Mouse (Mus musculus): ENCODE data around the gene Rexo1. TPM values are rescaled to one million over a fixed set of nuclear protein-coding genes. Genes with fewer than 3 reads are reported as not detected.

Rexo1 gene
- polyA plus RNA-seq, 1 experiment from 2014 or later, result 25.8 TPM

DNA sequence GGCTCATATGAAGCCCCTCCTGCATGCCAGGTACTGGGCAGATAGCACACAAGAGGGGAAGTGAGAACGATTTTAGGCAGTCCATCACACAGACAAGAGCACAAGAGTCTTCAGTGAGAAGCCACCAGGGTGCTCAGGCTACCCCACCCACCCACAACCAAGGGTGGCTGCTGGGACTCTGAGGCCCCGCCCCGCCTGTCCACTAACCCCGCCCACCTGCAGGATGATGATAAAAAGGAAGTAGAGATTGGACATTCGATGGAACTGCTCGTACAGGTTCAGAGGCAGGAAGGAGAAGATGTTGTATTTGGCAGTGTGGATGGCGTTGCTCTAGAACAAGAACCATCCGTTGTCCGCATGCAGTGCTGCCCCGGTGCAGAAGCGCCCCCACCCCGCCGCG lies 26.3 kb downstream of the Rexo1 start:
- Histone ChIP-seq H3K27ac (ENCODE audit: low read depth, low read length) (no peak overlapping the region), H3K4me3 (ENCODE audit: low read length) (no peak overlapping the region), H3K4me2 (ENCODE audit: low read length) (peak overlapping the region; percentile 37), H3K27me3 (replicated peaks; ENCODE audit: control insufficient read depth, insufficient read depth, low read length) (peaks cover 23% of the 10 kb centered on the region), H3K36me3 (ENCODE audit: control insufficient read depth, insufficient read depth, low read length) (no peaks in the 10 kb centered on the region), H3K4me1 (ENCODE audit: control insufficient read depth, insufficient read depth, low read depth, low read length) (peaks cover 2% of the 10 kb centered on the region; the same call in 1 of the 2 replicates), H3K9ac (ENCODE audit: low read depth, low read length) (no peak overlapping the region), H3K9me3 (ENCODE audit: control insufficient read depth, low read length) (no peaks in the 10 kb centered on the region)
- 14% methylated on average over 14 of the region's 14 CpGs for whole genome bisulfite sequencing
- no peak for ATAC-seq

- 19% methylated on average over 7 of the region's 7 CpGs for WGBS
- Histone ChIP-seq H3K9ac (ENCODE audit: low read depth, low read length) (no peak overlapping the region), H3K4me2 (ENCODE audit: low read length) (no peak overlapping the region), H3K27me3 (replicated peaks; ENCODE audit: control insufficient read depth, insufficient read depth, low read length) (peaks cover 21% of the 10 kb centered on the region), H3K36me3 (ENCODE audit: control insufficient read depth, insufficient read depth, low read length) (no peaks in the 10 kb centered on the region), H3K4me1 (ENCODE audit: control insufficient read depth, insufficient read depth, low read depth, low read length) (no peaks in the 10 kb centered on the region), H3K4me3 (ENCODE audit: low read length) (no peak overlapping the region), H3K9me3 (ENCODE audit: control insufficient read depth, low read length) (no peaks in the 10 kb centered on the region), H3K27ac (ENCODE audit: low read depth, low read length) (no peak overlapping the region)
- ATAC-seq, result no peak
Measured at GRCm38 (mm10) chr10:80533704-80534103, 27.7 kb downstream of the Rexo1 start.

DNA sequence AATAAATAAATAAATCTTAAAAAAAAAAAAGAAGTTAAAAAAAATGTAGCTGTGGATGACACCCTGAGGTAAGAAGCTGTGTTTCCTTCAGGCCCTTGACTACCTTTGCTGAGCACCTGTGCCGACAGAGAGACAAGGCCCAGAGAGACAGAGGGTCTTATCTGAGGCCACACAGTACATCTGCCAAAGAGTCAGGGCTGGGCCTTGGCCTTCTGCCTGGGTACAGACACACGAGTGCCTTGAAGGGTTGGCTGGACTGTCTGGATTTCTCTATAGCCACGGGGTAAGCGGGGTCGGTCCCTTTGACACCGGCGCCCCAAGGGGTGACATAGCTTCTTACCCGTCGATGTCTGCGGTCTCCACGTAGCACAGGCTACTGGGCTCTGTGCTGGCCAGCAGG lies 28.6 kb downstream of the Rexo1 start:
- H3K36me3 ChIP-seq (ENCODE audit: control insufficient read depth, insufficient read depth, low read length), result no peaks in the 10 kb centered on the region
- H3K27ac ChIP-seq (ENCODE audit: low read depth, low read length), result no peak overlapping the region
- WGBS, result 82% methylated on average over 11 of the region's 11 CpGs
- H3K27me3 ChIP-seq (replicated peaks; ENCODE audit: control insufficient read depth, insufficient read depth, low read length), result peaks cover 14% of the 10 kb centered on the region
- H3K9ac ChIP-seq (ENCODE audit: low read depth, low read length), result no peak overlapping the region
- H3K9me3 ChIP-seq (ENCODE audit: control insufficient read depth, low read length), result no peaks in the 10 kb centered on the region
- H3K4me3 ChIP-seq (ENCODE audit: low read length), result no peak overlapping the region
- ATAC-seq, result no peak
- no peaks in the 10 kb centered on the region for H3K4me1 ChIP-seq (ENCODE audit: control insufficient read depth, insufficient read depth, low read depth, low read length)
- no peak overlapping the region for H3K4me2 ChIP-seq (ENCODE audit: low read length)

- H3K9me3 ChIP-seq (ENCODE audit: control insufficient read depth, low read length), result no peaks in the 10 kb centered on the region
- H3K4me3 ChIP-seq (ENCODE audit: low read length), result peak overlapping the region; percentile 31
- H3K36me3 ChIP-seq (ENCODE audit: control insufficient read depth, insufficient read depth, low read length), result no peaks in the 10 kb centered on the region
- peak overlapping the region; percentile 46 for H3K4me2 ChIP-seq (ENCODE audit: low read length)
- H3K27ac ChIP-seq (ENCODE audit: low read depth, low read length), result no peak overlapping the region
- peak overlapping the region; percentile 31 for H3K9ac ChIP-seq (ENCODE audit: low read depth, low read length)
- no peaks in the 10 kb centered on the region for H3K4me1 ChIP-seq (ENCODE audit: control insufficient read depth, insufficient read depth, low read depth, low read length)
- H3K27me3 ChIP-seq (replicated peaks; ENCODE audit: control insufficient read depth, insufficient read depth, low read length), result no peaks in the 10 kb centered on the region; the same call in 1 of the 2 replicates
- 18% methylated on average over 9 of the region's 9 CpGs for WGBS
- ATAC-seq, result peak; percentile 89
Measured at GRCm38 (mm10) chr10:80526172-80526571, 35.2 kb downstream of the Rexo1 start.

DNA sequence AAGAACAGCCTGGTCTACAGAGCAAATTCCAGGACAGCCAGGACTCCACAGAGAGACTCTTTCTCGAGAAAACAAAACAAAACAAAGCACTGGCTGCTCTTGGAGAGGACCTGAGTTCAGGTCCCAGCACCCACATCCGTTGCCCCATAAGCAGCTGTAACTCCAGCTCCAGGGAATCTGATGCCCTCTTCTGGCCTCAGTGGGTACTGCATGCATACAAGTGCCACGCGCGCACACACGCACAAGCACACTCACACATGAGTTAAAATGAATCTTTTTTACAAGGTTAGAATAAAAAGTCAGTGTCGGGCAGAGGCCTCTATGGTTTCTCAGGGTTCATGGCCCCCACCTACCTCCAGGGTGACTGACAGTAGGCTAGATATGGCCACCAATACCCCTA lies 38.1 kb downstream of the Rexo1 start:
- ATAC-seq, result no peak
- no peak overlapping the region for H3K27ac ChIP-seq (ENCODE audit: low read depth, low read length)
- H3K27me3 ChIP-seq (replicated peaks; ENCODE audit: control insufficient read depth, insufficient read depth, low read length), result no peaks in the 10 kb centered on the region; the same call in 1 of the 2 replicates
- H3K9me3 ChIP-seq (ENCODE audit: control insufficient read depth, low read length), result no peaks in the 10 kb centered on the region
- no peaks in the 10 kb centered on the region for H3K4me1 ChIP-seq (ENCODE audit: control insufficient read depth, insufficient read depth, low read depth, low read length)
- no peak overlapping the region for H3K9ac ChIP-seq (ENCODE audit: low read depth, low read length)
- no peak overlapping the region for H3K4me3 ChIP-seq (ENCODE audit: low read length)
- WGBS, result 93% methylated on average over 7 of the region's 7 CpGs
- H3K4me2 ChIP-seq (ENCODE audit: low read length), result no peak overlapping the region
- no peaks in the 10 kb centered on the region for H3K36me3 ChIP-seq (ENCODE audit: control insufficient read depth, insufficient read depth, low read length)

- Histone ChIP-seq H3K4me1 (ENCODE audit: control insufficient read depth, insufficient read depth, low read depth, low read length) (0 out of 2 replicates have a peak, but pooled peaks cover 2% of the 10 kb centered on the region), H3K27ac (ENCODE audit: low read depth, low read length) (no peak overlapping the region), H3K27me3 (replicated peaks; ENCODE audit: control insufficient read depth, insufficient read depth, low read length) (0 out of 2 replicates have a peak, but pooled peaks cover 2% of the 10 kb centered on the region), H3K9me3 (ENCODE audit: control insufficient read depth, low read length) (no peaks in the 10 kb centered on the region), H3K4me2 (ENCODE audit: low read length) (no peak overlapping the region), H3K9ac (ENCODE audit: low read depth, low read length) (no peak overlapping the region), H3K4me3 (ENCODE audit: low read length) (no peak overlapping the region), H3K36me3 (ENCODE audit: control insufficient read depth, insufficient read depth, low read length) (no peaks in the 10 kb centered on the region)
- no peak for ATAC-seq
- WGBS, result 73% methylated on average over 2 of the region's 2 CpGs
Measured at GRCm38 (mm10) chr10:80519287-80519686, 42.1 kb downstream of the Rexo1 start.

DNA sequence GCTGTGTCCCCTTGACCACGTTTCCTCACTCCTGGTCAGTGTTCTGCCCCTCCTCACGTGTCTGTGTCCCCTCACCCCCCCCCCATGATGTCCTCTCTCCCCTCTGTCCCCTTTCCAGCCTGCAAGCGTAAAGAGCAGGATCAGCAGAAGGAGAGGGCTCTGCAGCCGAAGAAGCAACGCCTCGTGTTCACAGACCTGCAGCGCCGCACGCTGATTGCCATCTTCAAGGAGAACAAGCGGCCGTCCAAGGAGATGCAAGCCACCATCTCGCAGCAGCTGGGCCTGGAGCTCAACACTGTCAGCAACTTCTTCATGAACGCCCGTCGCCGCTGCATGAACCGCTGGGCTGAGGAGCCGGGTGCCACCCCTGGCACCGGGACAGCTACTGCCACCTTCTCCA lies 47.6 kb downstream of the Rexo1 start:
- Histone ChIP-seq H3K4me2 (ENCODE audit: low read length) (peak overlapping the region; percentile 45), H3K9ac (ENCODE audit: low read depth, low read length) (peak overlapping the region; percentile 55), H3K27ac (ENCODE audit: low read depth, low read length) (no peak overlapping the region), H3K36me3 (ENCODE audit: control insufficient read depth, insufficient read depth, low read length) (no peaks in the 10 kb centered on the region), H3K9me3 (ENCODE audit: control insufficient read depth, low read length) (no peaks in the 10 kb centered on the region), H3K27me3 (replicated peaks; ENCODE audit: control insufficient read depth, insufficient read depth, low read length) (peaks cover 11% of the 10 kb centered on the region), H3K4me3 (ENCODE audit: low read length) (peak overlapping the region; percentile 21), H3K4me1 (ENCODE audit: control insufficient read depth, insufficient read depth, low read depth, low read length) (peaks cover 2% of the 10 kb centered on the region; the same call in 1 of the 2 replicates)
- WGBS, result 9% methylated on average over 19 of the region's 19 CpGs
- ATAC-seq, result no peak; the same call in 1 of the 2 replicates

DNA sequence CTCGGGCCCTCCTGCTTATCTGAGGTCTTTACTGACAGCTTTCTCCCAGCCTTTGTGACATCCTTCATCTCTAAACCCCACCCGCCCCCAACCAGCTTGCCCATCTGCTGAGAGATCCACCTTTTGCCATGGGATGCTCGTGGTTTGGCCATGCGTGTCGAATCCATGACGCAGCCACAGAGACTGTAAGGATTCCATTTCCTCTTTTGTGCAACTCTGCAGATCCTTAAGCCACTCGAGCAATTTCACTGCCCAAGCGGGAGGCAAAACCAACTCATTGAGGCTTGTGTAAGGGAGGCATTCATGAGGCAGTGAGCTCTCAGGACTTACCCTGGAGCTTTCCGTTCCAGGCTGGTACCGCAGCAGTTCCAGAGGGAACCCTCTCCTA lies 51.1 kb downstream of the Rexo1 start:
- Histone ChIP-seq H3K36me3 (ENCODE audit: control insufficient read depth, insufficient read depth, low read length) (no peaks in the 10 kb centered on the region), H3K4me3 (ENCODE audit: low read length) (no peak overlapping the region), H3K4me1 (ENCODE audit: control insufficient read depth, insufficient read depth, low read depth, low read length) (peaks cover 2% of the 10 kb centered on the region; the same call in 1 of the 2 replicates), H3K27me3 (replicated peaks; ENCODE audit: control insufficient read depth, insufficient read depth, low read length) (peaks cover 28% of the 10 kb centered on the region), H3K27ac (ENCODE audit: low read depth, low read length) (no peak overlapping the region), H3K4me2 (ENCODE audit: low read length) (no peak overlapping the region), H3K9me3 (ENCODE audit: control insufficient read depth, low read length) (no peaks in the 10 kb centered on the region), H3K9ac (ENCODE audit: low read depth, low read length) (no peak overlapping the region)
- 51% methylated on average over 10 of the region's 10 CpGs for WGBS
- ATAC-seq, result no peak

DNA sequence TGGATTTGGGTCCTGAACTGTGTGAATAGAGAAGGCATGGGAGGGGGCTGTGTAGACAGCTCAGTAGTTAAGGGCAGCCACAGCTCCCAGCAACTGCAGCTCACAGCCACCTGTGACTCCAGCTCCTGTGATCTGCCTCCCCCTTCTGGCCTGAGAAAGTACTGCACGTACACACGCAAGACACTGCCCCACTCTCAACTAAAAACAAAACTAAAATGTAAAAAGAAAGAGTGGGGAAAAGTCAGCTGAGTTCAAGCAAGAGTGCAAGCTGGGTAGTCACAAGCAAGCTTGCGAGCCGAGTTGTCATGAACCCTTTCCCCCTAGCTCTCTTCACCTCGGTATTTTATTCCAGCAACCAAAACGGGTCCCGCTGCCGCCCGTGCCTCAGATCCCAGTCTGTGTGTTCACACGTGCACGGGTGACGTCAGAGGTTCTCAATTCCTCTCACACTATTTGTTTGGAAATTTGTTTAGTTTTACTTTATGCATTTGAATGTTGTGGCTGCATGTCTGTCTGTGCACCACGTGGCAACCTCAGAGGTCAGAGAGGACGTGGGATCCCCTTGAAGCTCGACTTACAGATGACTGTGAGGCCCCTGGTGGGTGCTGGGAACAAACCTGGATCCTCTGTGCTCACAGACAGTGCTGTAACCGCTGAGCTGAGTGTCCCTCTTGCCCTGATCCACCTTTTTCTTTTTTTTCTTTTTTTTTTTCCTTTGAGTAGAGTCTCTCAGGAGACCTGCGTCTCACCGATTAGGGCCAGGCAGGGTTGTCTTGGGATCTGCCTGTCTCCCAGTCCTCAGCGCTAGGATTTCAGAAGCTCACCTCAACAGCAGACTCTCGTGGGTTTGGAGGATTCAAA lies 51.7 kb downstream of the Rexo1 start:
- Histone ChIP-seq H3K4me1 (ENCODE audit: control insufficient read depth, insufficient read depth, low read depth, low read length) (peaks cover 2% of the 10 kb centered on the region; the same call in 1 of the 2 replicates), H3K27me3 (replicated peaks; ENCODE audit: control insufficient read depth, insufficient read depth, low read length) (peaks cover 31% of the 10 kb centered on the region), H3K4me2 (ENCODE audit: low read length) (peak overlapping the region; percentile 63), H3K27ac (ENCODE audit: low read depth, low read length) (no peak overlapping the region), H3K4me3 (ENCODE audit: low read length) (peak overlapping the region; percentile 34), H3K36me3 (ENCODE audit: control insufficient read depth, insufficient read depth, low read length) (no peaks in the 10 kb centered on the region), H3K9ac (ENCODE audit: low read depth, low read length) (0 out of 2 replicates have a peak overlapping the region, but pooled peaks have one; percentile 4), H3K9me3 (ENCODE audit: control insufficient read depth, low read length) (no peaks in the 10 kb centered on the region)
- peak; percentile 70 for ATAC-seq
- 12% methylated on average over 20 of the region's 20 CpGs for WGBS
